8 mouse cellular contexts compared by ENCODE assay signal in genomic region chr16:95769066-95769995, GRCm38 (mm10).
DNase-seq lines count a peak whose midpoint lies in the region; ATAC-seq and TF ChIP-seq lines count a peak whose summit lies in the region.

No protein-coding gene starts in this region.

- H3K9me3 ChIP-seq in hindbrain, postnatal 0 days (ENCODE audit: low read length), result no peaks in the 10 kb centered on the region
- no peaks in the 10 kb centered on the region for H3K9me3 ChIP-seq in hindbrain, embryonic 11.5 days (ENCODE audit: control insufficient read depth, low read length)
- H3K9me3 ChIP-seq in MEL (replicated peaks; ENCODE audit: insufficient read depth, low read length), result no peaks in the 10 kb centered on the region
- H3K9me3 ChIP-seq in embryonic facial prominence, embryonic 14.5 days (ENCODE audit: control insufficient read depth, low read length), result no peaks in the 10 kb centered on the region
- no peaks in the 10 kb centered on the region for H3K9me3 ChIP-seq in liver, embryonic 16.5 days (replicated peaks; ENCODE audit: control insufficient read depth, low read length)

- TF ChIP-seq POLR2A in MEL (IDR thresholded peaks at IDR 0.05; ENCODE audit: control insufficient read depth in 1 of 2, insufficient read depth in 1 of 2, low read depth in 1 of 2, low read length in 2 of 2, poor library complexity in 1 of 2), result peak; percentile 21 to 29; a peak in 1 of 4 replicates

- 46% methylated on average over 14 of the region's 14 CpGs for WGBS in hindbrain, postnatal 0 days
- WGBS in hindbrain, embryonic 11.5 days, result 51% methylated on average over 14 of the region's 14 CpGs
- 39% methylated on average over 13 of the region's 14 CpGs for WGBS in embryonic facial prominence, embryonic 14.5 days
- 38% methylated on average over 14 of the region's 14 CpGs for WGBS in liver, embryonic 16.5 days (ENCODE audit: insufficient replicate concordance)

- TF ChIP-seq CTCF in hindbrain, postnatal 0 days (IDR thresholded peaks at IDR 0.05; ENCODE audit: low read depth), result no peak
- TF ChIP-seq CTCF in MEL (IDR thresholded peaks at IDR 0.05 in 2 of 3, conservative IDR thresholded peaks at IDR 0.05 in 1 of 3; ENCODE audit: control insufficient read depth in 1 of 3, insufficient read depth in 1 of 3, low read depth in 2 of 3, low read length in 3 of 3, poor library complexity in 1 of 3, severe bottlenecking in 1 of 3), result no peak

- no peaks in the 10 kb centered on the region for H3K36me3 ChIP-seq in hindbrain, postnatal 0 days (ENCODE audit: insufficient read depth, low read length)
- no peaks in the 10 kb centered on the region for H3K36me3 ChIP-seq in hindbrain, embryonic 11.5 days (ENCODE audit: control insufficient read depth, insufficient read depth, low read length)
- peaks cover 0 to 13% of the 10 kb centered on the region in 2 experiments; a peak in 2 of 4 replicates for H3K36me3 ChIP-seq in MEL (ENCODE audit: control insufficient read depth in 1 of 2, insufficient read depth in 2 of 2, low read length in 2 of 2)
- no peaks in the 10 kb centered on the region for H3K36me3 ChIP-seq in embryonic facial prominence, embryonic 14.5 days (ENCODE audit: control insufficient read depth, insufficient read depth, low read length)
- H3K36me3 ChIP-seq in liver, embryonic 16.5 days (ENCODE audit: control insufficient read depth, insufficient read depth), result no peaks in the 10 kb centered on the region

- 0 out of 2 replicates have a peak, but pooled peaks cover 13% of the 10 kb centered on the region for H3K4me1 ChIP-seq in hindbrain, postnatal 0 days (ENCODE audit: insufficient read depth, low read length)
- no peaks in the 10 kb centered on the region for H3K4me1 ChIP-seq in hindbrain, embryonic 11.5 days (replicated peaks; ENCODE audit: control insufficient read depth, insufficient read depth, low read length)
- H3K4me1 ChIP-seq in MEL (ENCODE audit: control insufficient read depth in 1 of 2, insufficient read depth in 2 of 2, low read length in 2 of 2), result peaks cover 7 to 31% of the 10 kb centered on the region in 2 experiments
- H3K4me1 ChIP-seq in embryonic facial prominence, embryonic 14.5 days (ENCODE audit: control insufficient read depth, insufficient read depth, low read length), result peaks cover 4% of the 10 kb centered on the region; the same call in 1 of the 2 replicates
- H3K4me1 ChIP-seq in liver, embryonic 16.5 days (ENCODE audit: control insufficient read depth, low read depth, low read length), result no peaks in the 10 kb centered on the region; the same call in none of the 2 replicates

- TF ChIP-seq EP300 in MEL (IDR thresholded peaks at IDR 0.05; ENCODE audit: low read depth in 1 of 2, low read length in 2 of 2), result peak in 1 of 2 experiments; percentile 48; a peak in 1 of 4 replicates

- no peak overlapping the region for H3K4me3 ChIP-seq in hindbrain, postnatal 0 days (ENCODE audit: low read length)
- no peak overlapping the region for H3K4me3 ChIP-seq in hindbrain, embryonic 11.5 days (ENCODE audit: low read depth, low read length)
- H3K4me3 ChIP-seq in MEL (ENCODE audit: control insufficient read depth in 1 of 2, insufficient read depth in 1 of 2, low read depth in 2 of 2, low read length in 2 of 2), result peak overlapping the region; percentile 60 to 61
- H3K4me3 ChIP-seq in embryonic facial prominence, embryonic 14.5 days (ENCODE audit: low read depth, low read length), result no peak overlapping the region
- H3K4me3 ChIP-seq in liver, embryonic 16.5 days (ENCODE audit: low read depth, low read length), result peak overlapping the region; percentile 14; the same call in 1 of the 2 replicates

- no peaks in the 10 kb centered on the region; the same call in 1 of the 2 replicates for H3K79me2 ChIP-seq in MEL (ENCODE audit: control insufficient read depth, insufficient read depth, low read length, poor library complexity)

- peak; percentile 39 for DNase-seq in hindbrain, postnatal 0 days (ENCODE audit: low spot score)
- no peak for DNase-seq in hindbrain, embryonic 11.5 days (ENCODE audit: low spot score)
- peak; percentile 67 for DNase-seq in MEL (ENCODE audit: low read depth, low spot score)
- peak; percentile 69 for DNase-seq in embryonic facial prominence, embryonic 14.5 days (ENCODE audit: low spot score)
- DNase-seq in kidney, postnatal 14 days, result peak; percentile 16
- peak; percentile 67 for DNase-seq in testis, postnatal 10 days (ENCODE audit: low spot score)
- DNase-seq in spleen, postnatal 14 days (ENCODE audit: low spot score in 2 of 2), result no peak

- H3K4me2 ChIP-seq in hindbrain, postnatal 0 days (ENCODE audit: low read depth, low read length), result no peak overlapping the region
- H3K4me2 ChIP-seq in hindbrain, embryonic 11.5 days (replicated peaks; ENCODE audit: low read depth, low read length), result no peak overlapping the region
- no peak overlapping the region for H3K4me2 ChIP-seq in embryonic facial prominence, embryonic 14.5 days (ENCODE audit: low read depth, low read length)
- H3K4me2 ChIP-seq in liver, embryonic 16.5 days (ENCODE audit: low read depth, low read length), result peak overlapping the region; percentile 19; the same call in 1 of the 2 replicates

- no peak overlapping the region for H3K27ac ChIP-seq in hindbrain, postnatal 0 days
- no peak overlapping the region for H3K27ac ChIP-seq in hindbrain, embryonic 11.5 days (ENCODE audit: low read depth, low read length)
- H3K27ac ChIP-seq in MEL (ENCODE audit: control insufficient read depth, low read depth, low read length), result peak overlapping the region; percentile 78
- H3K27ac ChIP-seq in embryonic facial prominence, embryonic 14.5 days (replicated peaks; ENCODE audit: low read depth, low read length), result peak overlapping the region; percentile 52
- H3K27ac ChIP-seq in liver, embryonic 16.5 days (ENCODE audit: low read length), result peak overlapping the region; percentile 60

- H3K9ac ChIP-seq in hindbrain, postnatal 0 days (replicated peaks; ENCODE audit: low read length), result no peak overlapping the region
- H3K9ac ChIP-seq in hindbrain, embryonic 11.5 days (ENCODE audit: low read depth, low read length), result no peak overlapping the region
- H3K9ac ChIP-seq in MEL (ENCODE audit: control insufficient read depth, low read depth, low read length, poor library complexity, severe bottlenecking), result peak overlapping the region; percentile 71
- peak overlapping the region; percentile 8; the same call in 1 of the 2 replicates for H3K9ac ChIP-seq in embryonic facial prominence, embryonic 14.5 days (ENCODE audit: low read depth, low read length)
- 0 out of 2 replicates have a peak overlapping the region, but pooled peaks have one; percentile 1 for H3K9ac ChIP-seq in liver, embryonic 16.5 days (ENCODE audit: low read depth, low read length)

- no peak for TF ChIP-seq RAD21 in MEL (IDR thresholded peaks at IDR 0.05; ENCODE audit: low read depth, low read length)

- no peaks in the 10 kb centered on the region for H3K27me3 ChIP-seq in hindbrain, postnatal 0 days (ENCODE audit: insufficient read depth, low read length)
- H3K27me3 ChIP-seq in hindbrain, embryonic 11.5 days (ENCODE audit: control insufficient read depth, insufficient read depth, low read length), result no peaks in the 10 kb centered on the region
- H3K27me3 ChIP-seq in MEL (ENCODE audit: control insufficient read depth in 1 of 2, insufficient read depth in 2 of 2, low read length in 2 of 2), result no peaks in the 10 kb centered on the region
- no peaks in the 10 kb centered on the region for H3K27me3 ChIP-seq in embryonic facial prominence, embryonic 14.5 days (replicated peaks; ENCODE audit: control insufficient read depth, insufficient read depth, low read length)
- H3K27me3 ChIP-seq in liver, embryonic 16.5 days (ENCODE audit: control insufficient read depth, insufficient read depth, low read depth, low read length), result no peaks in the 10 kb centered on the region

- ATAC-seq in hindbrain, postnatal 0 days, result peak; percentile 28; the same call in 1 of the 2 replicates
- ATAC-seq in hindbrain, embryonic 11.5 days (ENCODE audit: low FRiP score), result no peak
- ATAC-seq in embryonic facial prominence, embryonic 14.5 days (ENCODE audit: low read depth), result peak; percentile 60; the same call in 1 of the 2 replicates
- peak; percentile 79 for ATAC-seq in liver, embryonic 16.5 days (ENCODE audit: low read depth)

TF ChIP-seq in MEL, 35 proteins besides CTCF, POLR2A, EP300 and RAD21:
- TF ChIP-seq POLR2AphosphoS2 (IDR thresholded peaks at IDR 0.05; ENCODE audit: low read length) (no peak), ZNF384 (IDR thresholded peaks at IDR 0.05; ENCODE audit: low read depth, low read length) (peak; percentile 95), TBP (IDR thresholded peaks at IDR 0.05; ENCODE audit: low read depth, low read length) (0 out of 2 replicates have a peak, but pooled peaks have one; percentile 17), NELFE (IDR thresholded peaks at IDR 0.05; ENCODE audit: low read depth, low read length) (peak; percentile 44), MEF2A (IDR thresholded peaks at IDR 0.05; ENCODE audit: extremely low read depth, insufficient replicate concordance, low read depth, low read length, poor library complexity, severe bottlenecking) (no peak), SIN3A (IDR thresholded peaks at IDR 0.05; ENCODE audit: low read length) (peak; percentile 49; the same call in 1 of the 2 replicates), USF1 (IDR thresholded peaks at IDR 0.05; ENCODE audit: low read depth, low read length) (no peak)

Comparison
In these comparisons a context has a peak if more than half of its experiments do, and no peak if none do; other contexts are left out.
1. DNase-seq: peak in hindbrain, postnatal 0 days (single experiment), MEL (single experiment), embryonic facial prominence, embryonic 14.5 days (single experiment), kidney, postnatal 14 days (single experiment) and testis, postnatal 10 days (single experiment); none in hindbrain, embryonic 11.5 days (single experiment) and spleen, postnatal 14 days (0 of 2).
2. H3K27ac ChIP-seq: peak in MEL (single experiment), embryonic facial prominence, embryonic 14.5 days (single experiment) and liver, embryonic 16.5 days (single experiment); none in hindbrain, postnatal 0 days (single experiment) and hindbrain, embryonic 11.5 days (single experiment).
3. H3K4me3 ChIP-seq: peak in MEL (2 of 2) and liver, embryonic 16.5 days (single experiment); none in hindbrain, postnatal 0 days (single experiment), hindbrain, embryonic 11.5 days (single experiment) and embryonic facial prominence, embryonic 14.5 days (single experiment).
4. H3K9ac ChIP-seq: peak in MEL (single experiment), embryonic facial prominence, embryonic 14.5 days (single experiment) and liver, embryonic 16.5 days (single experiment); none in hindbrain, postnatal 0 days (single experiment) and hindbrain, embryonic 11.5 days (single experiment).